Mouse (Mus musculus) MEL-GATA-1-ER (cell line): ENCODE results near the gene Oxnad1.

Source experiments
- DNase-seq: peaks from one replicate; pipeline ENCODE4 v3.0.0-alpha.2; 2012; ENCODE audit warnings: low read depth; ENCODE audit errors: extremely low read depth

The Oxnad1 gene

DNA sequence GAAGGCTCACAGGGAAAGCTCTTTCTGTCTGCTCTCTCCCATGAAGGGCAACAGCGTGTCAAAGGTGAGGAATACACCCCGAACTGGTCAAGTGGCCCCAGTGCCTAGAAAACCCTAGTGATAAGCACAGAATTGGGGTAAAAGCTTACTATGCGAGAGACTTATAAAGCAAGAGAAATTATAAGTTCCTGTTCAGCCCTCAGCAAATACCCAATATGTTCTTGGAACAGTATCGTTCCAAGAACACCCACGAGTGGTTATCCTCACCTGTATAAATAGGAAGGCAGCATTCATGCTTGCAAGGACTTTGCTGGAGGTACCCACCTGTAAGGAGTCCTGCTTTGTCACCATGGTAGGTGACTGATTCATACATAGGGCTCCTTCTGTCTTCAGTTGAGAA is 56.5 kb downstream of the Oxnad1 start, which contains the start of gene Msmb:
Gene Msmb, plus strand, starts transcription at position 301 of the 400 bp plus-strand sequence.
- no peak for DNase-seq

DNA sequence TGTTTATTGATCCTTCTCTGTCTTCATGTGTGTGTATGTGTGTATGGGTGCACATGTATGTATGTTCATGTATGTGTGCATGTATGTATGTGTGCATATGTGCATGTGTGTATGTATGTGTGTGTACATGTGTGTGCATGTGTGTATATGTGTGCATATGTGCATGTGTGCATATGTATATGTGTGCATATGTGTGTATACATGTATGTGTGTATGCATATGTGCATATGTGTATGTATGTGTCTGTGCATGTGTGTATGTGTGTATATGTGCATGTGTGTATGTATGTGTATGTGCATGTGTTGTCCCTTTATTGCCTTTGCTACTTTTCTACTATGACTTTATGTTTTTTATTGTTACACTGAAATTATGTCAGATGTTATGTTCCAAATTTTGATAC is 59.6 kb downstream of the Oxnad1 start:
- DNase-seq: no peak

DNA sequence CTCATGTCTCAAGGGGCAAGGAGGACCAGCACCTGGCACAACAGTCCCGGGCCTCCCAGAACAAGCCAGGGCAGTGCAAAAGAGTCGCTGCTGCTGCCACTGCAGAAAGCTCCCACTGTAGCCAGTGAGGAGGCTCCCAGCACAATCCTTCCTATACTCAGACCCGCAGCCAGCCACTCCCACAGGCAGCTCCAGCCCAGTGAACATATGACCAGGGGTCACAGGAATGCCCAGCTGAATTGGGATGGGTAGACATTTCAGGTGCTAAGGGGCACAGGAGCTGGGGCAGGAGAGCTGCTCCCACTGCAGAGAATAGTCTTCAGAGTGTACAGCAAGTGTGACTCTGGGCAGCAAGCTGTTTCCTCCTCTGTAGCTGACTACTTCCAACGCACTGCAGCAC is 60.2 kb downstream of the Oxnad1 start:
- no peak for DNase-seq

DNA sequence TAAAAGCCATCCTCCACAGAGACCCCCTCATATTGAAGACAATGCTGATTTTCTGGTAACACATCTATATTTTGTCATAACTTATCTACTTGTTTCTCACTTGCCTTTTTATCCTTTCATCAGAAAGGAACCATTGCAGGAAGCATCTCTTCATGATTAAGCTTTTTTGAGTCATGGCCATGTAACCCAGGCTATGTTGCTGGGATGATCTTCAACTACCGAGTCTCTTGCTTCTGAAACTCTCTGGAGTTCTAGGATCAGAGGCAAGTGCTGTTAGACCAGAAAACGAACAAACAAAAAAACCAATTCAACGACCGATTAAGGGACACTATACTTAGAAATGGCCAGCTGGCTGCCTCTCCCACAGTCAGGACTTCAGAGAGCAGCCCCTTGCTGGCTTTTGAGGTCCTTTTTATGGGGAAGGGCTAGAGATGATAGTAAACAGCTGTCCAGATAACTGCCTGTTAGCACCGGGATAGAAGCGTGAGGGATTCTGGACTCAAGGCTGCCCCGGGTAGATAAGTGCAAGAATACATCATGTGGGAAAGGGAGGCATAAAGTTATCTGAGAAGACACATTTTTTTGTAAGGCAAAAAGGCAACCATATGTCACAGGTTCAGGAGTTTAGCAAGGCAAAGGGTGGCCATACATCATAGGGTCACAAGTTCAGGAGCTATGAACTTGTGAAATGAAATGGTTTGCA is 60.8 kb downstream of the Oxnad1 start:
- DNase-seq: peak; percentile 90

DNA sequence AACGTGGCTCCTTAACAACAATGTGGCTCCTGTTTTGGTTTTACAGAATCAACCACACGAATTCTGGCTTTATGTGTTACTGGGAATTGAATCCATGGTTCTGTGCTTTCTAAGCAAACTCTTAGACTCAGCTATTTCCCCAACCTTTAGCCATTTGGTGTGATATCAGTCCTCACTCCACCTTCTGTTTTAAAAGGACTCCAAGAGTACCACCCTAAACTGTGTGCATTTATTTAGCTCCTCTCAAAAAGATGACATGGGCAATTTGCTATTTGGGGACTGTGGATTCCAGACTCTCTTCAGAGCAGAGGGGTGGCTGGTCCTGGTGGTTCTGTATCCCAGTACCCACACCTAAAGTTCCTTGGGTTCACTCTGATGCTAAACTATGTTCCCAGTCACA is 61.4 kb downstream of the Oxnad1 start:
- no peak for DNase-seq

DNA sequence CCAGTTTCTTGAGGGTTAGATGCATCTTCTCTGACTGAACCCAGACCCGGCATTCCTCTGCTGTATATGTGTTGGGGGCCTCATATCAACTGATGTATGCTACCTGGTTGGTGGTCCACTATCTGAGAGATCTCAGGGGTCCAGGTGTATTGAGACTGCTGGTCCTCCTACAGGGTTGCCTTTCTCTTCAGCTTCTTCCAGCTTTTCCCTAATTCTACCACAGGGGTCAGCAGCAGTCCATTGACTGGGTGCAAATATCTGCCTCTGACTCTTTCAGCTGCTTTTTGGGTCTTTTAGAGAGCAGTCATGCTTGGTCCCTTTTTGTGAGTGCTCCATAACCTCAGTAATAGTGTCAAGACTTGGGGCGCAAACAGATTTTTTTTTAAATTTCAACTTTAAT is 65.7 kb downstream of the Oxnad1 start:
- no peak for DNase-seq

DNA sequence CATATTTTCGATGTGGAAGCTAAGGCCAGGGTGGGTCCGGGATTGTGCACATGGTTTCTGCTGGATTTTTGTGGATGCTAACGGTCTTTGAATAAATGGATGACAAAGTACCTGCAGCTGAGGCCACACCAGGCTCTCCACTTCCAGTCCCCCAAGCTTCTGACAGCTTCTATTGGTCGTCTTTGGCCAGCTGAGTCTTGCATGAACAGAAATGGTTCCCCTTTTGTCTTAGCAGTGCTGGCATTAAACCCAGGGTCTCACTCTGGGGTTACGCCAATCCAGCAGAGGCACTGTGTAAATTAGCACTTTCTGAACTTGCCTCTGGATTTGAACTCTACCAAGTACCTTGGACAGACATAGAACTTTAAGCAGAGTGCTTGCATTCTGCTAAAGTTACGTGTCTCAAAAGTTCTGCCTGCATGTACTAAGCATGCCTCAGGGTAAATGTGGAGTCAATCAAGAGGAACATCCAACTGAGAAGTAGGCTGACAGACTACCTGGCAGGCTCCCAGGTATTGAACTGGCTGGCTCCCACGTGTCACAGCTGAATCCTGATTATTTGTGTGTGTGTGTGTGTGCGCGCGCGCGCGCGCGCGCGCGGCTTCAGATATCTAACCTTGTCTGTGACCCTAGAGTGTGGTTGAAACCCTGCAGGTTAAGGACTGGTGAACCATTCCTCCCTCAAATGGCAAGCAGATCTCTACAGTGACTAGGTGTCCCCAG is 67.2 kb downstream of the Oxnad1 start:
- no peak for DNase-seq
